Mouse (Mus musculus): ENCODE results near the gene Sprr2d. TPM values are rescaled to one million over a fixed set of nuclear protein-coding genes. Genes with fewer than 3 reads are reported as not detected.

The Sprr2d gene
- polyA plus RNA-seq, 1 experiment from 2014 or later = not detected

DNA sequence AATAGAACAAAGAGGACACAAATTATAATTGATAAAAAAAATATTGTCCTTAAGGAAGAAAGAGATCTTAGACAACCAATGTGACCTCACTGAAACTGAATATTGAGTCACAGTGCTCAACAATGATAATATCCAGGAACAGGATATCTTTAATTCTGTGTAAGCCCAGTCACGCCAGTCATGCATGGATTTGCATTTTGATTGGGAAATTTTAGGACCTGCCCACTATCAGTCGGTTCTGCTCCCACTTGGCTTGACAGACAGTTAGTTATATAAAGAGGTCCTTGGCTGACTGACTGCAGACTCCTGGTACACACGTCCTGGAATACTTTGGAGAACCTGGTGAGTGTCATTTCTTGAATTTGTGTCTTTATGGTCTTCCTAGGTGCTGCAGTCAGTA is 25.9 kb downstream of the Sprr2d start, which contains the start of gene Sprr2f:
Sprr2f (plus strand) TSS at position 301 of the 400 bp plus-strand sequence.
- Histone ChIP-seq H3K4me1 (replicated peaks; ENCODE audit: control insufficient read depth, insufficient read depth, low read length) (no peaks in the 10 kb centered on the region), H3K27me3 (replicated peaks; ENCODE audit: control insufficient read depth, insufficient read depth, low read length) (no peaks in the 10 kb centered on the region), H3K4me3 (ENCODE audit: low read depth, low read length) (no peak within 1 kb of the TSS), H3K9ac (ENCODE audit: low read depth, low read length) (no peak within 1 kb of the TSS), H3K4me2 (replicated peaks; ENCODE audit: low read depth) (no peak within 1 kb of the TSS), H3K9me3 (ENCODE audit: control insufficient read depth) (no peaks in the 10 kb centered on the region), H3K36me3 (ENCODE audit: control insufficient read depth, insufficient read depth) (no peaks in the 10 kb centered on the region), H3K27ac (ENCODE audit: low read depth, low read length) (no peak within 1 kb of the TSS)
- WGBS = 75% methylated on average over 3 of the region's 3 CpGs
- no peak for TF ChIP-seq CTCF (IDR thresholded peaks at IDR 0.05; ENCODE audit: low read depth)
- no peak for ATAC-seq

DNA sequence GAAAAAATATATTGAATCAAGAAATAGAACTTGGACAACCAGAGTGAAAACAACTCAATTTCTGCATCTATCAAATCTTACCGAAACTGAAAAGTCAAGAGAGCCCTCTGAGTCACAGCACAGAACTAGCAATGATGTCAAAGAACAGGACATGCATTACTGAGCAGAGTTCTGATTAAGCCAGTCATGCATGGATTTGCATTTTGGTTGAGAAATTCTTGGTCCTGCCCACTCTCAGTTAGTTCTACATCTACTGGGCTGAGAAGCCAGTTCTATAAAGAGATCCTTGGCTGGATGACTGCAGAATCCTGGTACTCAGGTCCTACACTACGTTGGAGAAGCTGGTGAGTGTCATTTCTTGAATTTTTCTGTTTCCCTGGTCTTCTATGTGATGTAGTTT is 34.7 kb downstream of the Sprr2d start:
- no peak for ATAC-seq
- Histone ChIP-seq H3K27me3 (replicated peaks; ENCODE audit: control insufficient read depth, insufficient read depth, low read length) (no peaks in the 10 kb centered on the region), H3K36me3 (ENCODE audit: control insufficient read depth, insufficient read depth) (no peaks in the 10 kb centered on the region), H3K4me3 (ENCODE audit: low read depth, low read length) (no peak overlapping the region), H3K9me3 (ENCODE audit: control insufficient read depth) (no peaks in the 10 kb centered on the region), H3K27ac (ENCODE audit: low read depth, low read length) (no peak overlapping the region), H3K4me1 (replicated peaks; ENCODE audit: control insufficient read depth, insufficient read depth, low read length) (no peaks in the 10 kb centered on the region), H3K4me2 (replicated peaks; ENCODE audit: low read depth) (no peak overlapping the region), H3K9ac (ENCODE audit: low read depth, low read length) (no peak overlapping the region)
- WGBS = 75% methylated on average over 2 of the region's 2 CpGs
- TF ChIP-seq CTCF (IDR thresholded peaks at IDR 0.05; ENCODE audit: low read depth) = no peak

DNA sequence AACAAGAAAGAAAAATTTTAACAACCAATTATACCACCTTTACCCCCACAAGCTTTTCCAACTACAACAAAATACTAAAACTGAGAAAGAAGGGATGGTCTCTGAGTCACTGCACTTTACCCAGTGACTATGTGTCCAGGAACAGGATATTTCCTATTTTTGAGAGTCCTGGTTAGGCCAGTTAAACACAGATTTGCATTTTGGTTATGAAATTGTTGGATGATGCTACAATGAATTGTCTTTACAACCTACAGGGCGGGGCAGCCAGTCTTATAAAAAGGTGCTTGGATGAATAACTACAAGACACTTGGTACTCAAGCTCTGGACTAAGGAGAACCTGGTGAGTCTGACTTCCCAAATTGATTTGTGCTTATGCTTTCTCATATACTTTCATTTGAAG is 46.4 kb downstream of the Sprr2d start, which contains the start of gene Sprr2h:
Sprr2h (plus strand) TSS at position 301 of the 400 bp plus-strand sequence.
- Histone ChIP-seq H3K4me1 (replicated peaks; ENCODE audit: control insufficient read depth, insufficient read depth, low read length) (no peaks in the 10 kb centered on the region), H3K36me3 (ENCODE audit: control insufficient read depth, insufficient read depth) (no peaks in the 10 kb centered on the region), H3K27me3 (replicated peaks; ENCODE audit: control insufficient read depth, insufficient read depth, low read length) (no peaks in the 10 kb centered on the region), H3K4me3 (ENCODE audit: low read depth, low read length) (no peak within 1 kb of the TSS), H3K27ac (ENCODE audit: low read depth, low read length) (no peak within 1 kb of the TSS), H3K9ac (ENCODE audit: low read depth, low read length) (no peak within 1 kb of the TSS), H3K9me3 (ENCODE audit: control insufficient read depth) (no peaks in the 10 kb centered on the region), H3K4me2 (replicated peaks; ENCODE audit: low read depth) (no peak within 1 kb of the TSS)
- no peak for TF ChIP-seq CTCF (IDR thresholded peaks at IDR 0.05; ENCODE audit: low read depth)
- 94% methylated on average over 1 of the region's 1 CpGs for WGBS
- no peak for ATAC-seq

Other genes with a start within 250 kb of the Sprr2d start
- gene Prr9, start 215.2 kb upstream of the Sprr2d start, polyA plus RNA-seq (2015; fragmentation: Nextera tagmentation; extraction: Ambion mirVana) = not detected in 2 replicates
- gene Lelp1, start 196.4 kb upstream of the Sprr2d start, polyA plus RNA-seq (2015; fragmentation: Nextera tagmentation; extraction: Ambion mirVana) = not detected in 2 replicates
- 13.2 and 13.6 TPM in 2 replicates for gene Sprr2a1, start 123.3 kb upstream of the Sprr2d start, polyA plus RNA-seq (2015; fragmentation: Nextera tagmentation; extraction: Ambion mirVana)
- gene Sprr2a2, start 123.2 kb upstream of the Sprr2d start, polyA plus RNA-seq (2015; fragmentation: Nextera tagmentation; extraction: Ambion mirVana) = 810 and 957 TPM in 2 replicates
- gene Sprr2a3, start 53.7 kb upstream of the Sprr2d start, polyA plus RNA-seq (2015; fragmentation: Nextera tagmentation; extraction: Ambion mirVana) = 38.8 and 45.1 TPM in 2 replicates
- not detected in 2 replicates for gene Sprr2b, start 22.5 kb upstream of the Sprr2d start, polyA plus RNA-seq (2015; fragmentation: Nextera tagmentation; extraction: Ambion mirVana)
- gene Sprr2e, start 13.0 kb downstream of the Sprr2d start, polyA plus RNA-seq (2015; fragmentation: Nextera tagmentation; extraction: Ambion mirVana) = not detected in 2 replicates
- not detected in 2 replicates for gene Sprr2f, start 26.0 kb downstream of the Sprr2d start, polyA plus RNA-seq (2015; fragmentation: Nextera tagmentation; extraction: Ambion mirVana)
- not detected in 2 replicates for gene Sprr2h, start 46.5 kb downstream of the Sprr2d start, polyA plus RNA-seq (2015; fragmentation: Nextera tagmentation; extraction: Ambion mirVana)
- not detected in 2 replicates for gene Sprr2i, start 68.9 kb downstream of the Sprr2d start, polyA plus RNA-seq (2015; fragmentation: Nextera tagmentation; extraction: Ambion mirVana)
- gene Sprr2j-ps, start 78.9 kb downstream of the Sprr2d start, polyA plus RNA-seq (2015; fragmentation: Nextera tagmentation; extraction: Ambion mirVana) = not detected in 2 replicates
- 7.5 and 8.9 TPM in 2 replicates for gene Gm9774, start 90.3 kb downstream of the Sprr2d start, polyA plus RNA-seq (2015; fragmentation: Nextera tagmentation; extraction: Ambion mirVana)
- gene Sprr2k, start 93.4 kb downstream of the Sprr2d start, polyA plus RNA-seq (2015; fragmentation: Nextera tagmentation; extraction: Ambion mirVana) = not detected in 2 replicates
- not detected in 2 replicates for gene Sprr1b, start 99.6 kb downstream of the Sprr2d start, polyA plus RNA-seq (2015; fragmentation: Nextera tagmentation; extraction: Ambion mirVana)
- gene Sprr3, start 119.6 kb downstream of the Sprr2d start, polyA plus RNA-seq (2015; fragmentation: Nextera tagmentation; extraction: Ambion mirVana) = not detected in 2 replicates
- 3.8 and 5.4 TPM in 2 replicates for gene Sprr1a, start 146.8 kb downstream of the Sprr2d start, polyA plus RNA-seq (2015; fragmentation: Nextera tagmentation; extraction: Ambion mirVana)
- not detected in 2 replicates for gene Sprr4, start 161.4 kb downstream of the Sprr2d start, polyA plus RNA-seq (2015; fragmentation: Nextera tagmentation; extraction: Ambion mirVana)
- gene 2310046K23Rik, start 195.4 kb downstream of the Sprr2d start, polyA plus RNA-seq (2015; fragmentation: Nextera tagmentation; extraction: Ambion mirVana) = not detected in 2 replicates
- gene Ivl, start 234.6 kb downstream of the Sprr2d start, polyA plus RNA-seq (2015; fragmentation: Nextera tagmentation; extraction: Ambion mirVana) = 0.47 and 0.80 TPM in 2 replicates
- 96.4 and 137 TPM in 2 replicates for gene Smcp, start 249.9 kb downstream of the Sprr2d start, polyA plus RNA-seq (2015; fragmentation: Nextera tagmentation; extraction: Ambion mirVana)

Measured in intestine, postnatal 0 days (tissue).